Mouse (Mus musculus): ENCODE data around the gene Pepd. TPM values are rescaled to one million over a fixed set of nuclear protein-coding genes. Genes with fewer than 3 reads are reported as not detected.
A peak's percentile ranks its signal among the peaks of the same experiment; 100 is the strongest.

Pepd gene
- polyA plus RNA-seq, 1 experiment from 2014 or later, result 48.8 TPM

- peaks cover 4 to 14% of the 10 kb centered on the region in 2 experiments; a peak in 3 of 4 replicates for H3K4me1 ChIP-seq (ENCODE audit: control insufficient read depth in 2 of 2, insufficient read depth in 2 of 2, low read length in 2 of 2)
- no peaks in the 10 kb centered on the region for H3K27me3 ChIP-seq (ENCODE audit: control insufficient read depth, insufficient read depth, low read length)
- no peaks in the 10 kb centered on the region for H3K9me3 ChIP-seq (ENCODE audit: control insufficient read depth, low read length)
- WGBS, result 82% methylated on average over 3 of the region's 3 CpGs
- H3K4me2 ChIP-seq (ENCODE audit: low read length), result no peak overlapping the region
- H3K9ac ChIP-seq (ENCODE audit: low read length), result no peak overlapping the region
- H3K4me3 ChIP-seq (ENCODE audit: control insufficient read depth in 1 of 2, insufficient read depth in 1 of 2, low read depth in 1 of 2, low read length in 2 of 2), result no peak overlapping the region
- no peak for ATAC-seq (ENCODE audit: insufficient number of reproducible peaks, insufficient read depth, low FRiP score, low read depth)
- H3K36me3 ChIP-seq (ENCODE audit: control insufficient read depth, insufficient read depth, low read length), result no peaks in the 10 kb centered on the region; the same call in 1 of the 2 replicates
- no peak overlapping the region for H3K27ac ChIP-seq (replicated peaks in 1 of 2; ENCODE audit: control insufficient read depth in 1 of 2, insufficient read depth in 1 of 2, low read depth in 2 of 2, low read length in 2 of 2)
Measured at GRCm38 (mm10) chr7:34968749-34969433, 56.7 kb downstream of the Pepd start.

GRCm38 (mm10) chr7:34971826-34972225, 59.6 kb downstream of the Pepd start:
- H3K4me3 ChIP-seq (ENCODE audit: control insufficient read depth in 1 of 2, insufficient read depth in 1 of 2, low read depth in 1 of 2, low read length in 2 of 2), result no peak overlapping the region
- no peaks in the 10 kb centered on the region for H3K9me3 ChIP-seq (ENCODE audit: control insufficient read depth, low read length)
- no peaks in the 10 kb centered on the region; the same call in 1 of the 2 replicates for H3K36me3 ChIP-seq (ENCODE audit: control insufficient read depth, insufficient read depth, low read length)
- ATAC-seq (ENCODE audit: insufficient number of reproducible peaks, insufficient read depth, low FRiP score, low read depth), result no peak
- H3K27ac ChIP-seq (replicated peaks in 1 of 2; ENCODE audit: control insufficient read depth in 1 of 2, insufficient read depth in 1 of 2, low read depth in 2 of 2, low read length in 2 of 2), result 0 out of 4 replicates have a peak overlapping the region, but pooled peaks of 1 of the 2 experiments have one; percentile 3
- H3K9ac ChIP-seq (ENCODE audit: low read length), result no peak overlapping the region
- WGBS, result 84% methylated on average over 10 of the region's 10 CpGs
- peaks cover 4 to 14% of the 10 kb centered on the region in 2 experiments; a peak in 3 of 4 replicates for H3K4me1 ChIP-seq (ENCODE audit: control insufficient read depth in 2 of 2, insufficient read depth in 2 of 2, low read length in 2 of 2)
- H3K4me2 ChIP-seq (ENCODE audit: low read length), result no peak overlapping the region
- H3K27me3 ChIP-seq (ENCODE audit: control insufficient read depth, insufficient read depth, low read length), result no peaks in the 10 kb centered on the region

- peak; percentile 63 for ATAC-seq (ENCODE audit: insufficient number of reproducible peaks, insufficient read depth, low FRiP score, low read depth)
- Histone ChIP-seq H3K36me3 (ENCODE audit: control insufficient read depth, insufficient read depth, low read length) (no peaks in the 10 kb centered on the region; the same call in 1 of the 2 replicates), H3K27me3 (ENCODE audit: control insufficient read depth, insufficient read depth, low read length) (no peaks in the 10 kb centered on the region), H3K4me1 (ENCODE audit: control insufficient read depth in 2 of 2, insufficient read depth in 2 of 2, low read length in 2 of 2) (peaks cover 4 to 14% of the 10 kb centered on the region in 2 experiments; a peak in 3 of 4 replicates), H3K4me3 (ENCODE audit: control insufficient read depth in 1 of 2, insufficient read depth in 1 of 2, low read depth in 1 of 2, low read length in 2 of 2) (no peak overlapping the region), H3K9me3 (ENCODE audit: control insufficient read depth, low read length) (no peaks in the 10 kb centered on the region), H3K9ac (ENCODE audit: low read length) (no peak overlapping the region), H3K4me2 (ENCODE audit: low read length) (peak overlapping the region; percentile 2; the same call in 1 of the 2 replicates), H3K27ac (replicated peaks in 1 of 2; ENCODE audit: control insufficient read depth in 1 of 2, insufficient read depth in 1 of 2, low read depth in 2 of 2, low read length in 2 of 2) (peak overlapping the region; percentile 39 to 77)
- WGBS, result 27% methylated on average over 4 of the region's 4 CpGs
Measured at GRCm38 (mm10) chr7:34972990-34973440, 60.8 kb downstream of the Pepd start.

GRCm38 (mm10) chr7:34973877-34974276, 61.7 kb downstream of the Pepd start:
- Histone ChIP-seq H3K9me3 (ENCODE audit: control insufficient read depth, low read length) (no peaks in the 10 kb centered on the region), H3K4me3 (ENCODE audit: control insufficient read depth in 1 of 2, insufficient read depth in 1 of 2, low read depth in 1 of 2, low read length in 2 of 2) (no peak overlapping the region), H3K27me3 (ENCODE audit: control insufficient read depth, insufficient read depth, low read length) (no peaks in the 10 kb centered on the region), H3K9ac (ENCODE audit: low read length) (no peak overlapping the region), H3K4me1 (ENCODE audit: control insufficient read depth in 2 of 2, insufficient read depth in 2 of 2, low read length in 2 of 2) (peaks cover 8 to 14% of the 10 kb centered on the region in 2 experiments; a peak in 3 of 4 replicates), H3K36me3 (ENCODE audit: control insufficient read depth, insufficient read depth, low read length) (no peaks in the 10 kb centered on the region; the same call in 1 of the 2 replicates), H3K27ac (replicated peaks in 1 of 2; ENCODE audit: control insufficient read depth in 1 of 2, insufficient read depth in 1 of 2, low read depth in 2 of 2, low read length in 2 of 2) (peak overlapping the region in 1 of 2 experiments; percentile 77; a peak in 1 of 4 replicates), H3K4me2 (ENCODE audit: low read length) (no peak overlapping the region)
- ATAC-seq (ENCODE audit: insufficient number of reproducible peaks, insufficient read depth, low FRiP score, low read depth), result no peak
- WGBS, result 51% methylated on average over 3 of the region's 3 CpGs

GRCm38 (mm10) chr7:34975913-34976312, 63.7 kb downstream of the Pepd start:
- ATAC-seq (ENCODE audit: insufficient number of reproducible peaks, insufficient read depth, low FRiP score, low read depth), result no peak
- WGBS, result 91% methylated on average over 12 of the region's 12 CpGs
- Histone ChIP-seq H3K9me3 (ENCODE audit: control insufficient read depth, low read length) (no peaks in the 10 kb centered on the region), H3K27ac (replicated peaks in 1 of 2; ENCODE audit: control insufficient read depth in 1 of 2, insufficient read depth in 1 of 2, low read depth in 2 of 2, low read length in 2 of 2) (no peak overlapping the region), H3K27me3 (ENCODE audit: control insufficient read depth, insufficient read depth, low read length) (no peaks in the 10 kb centered on the region), H3K4me3 (ENCODE audit: control insufficient read depth in 1 of 2, insufficient read depth in 1 of 2, low read depth in 1 of 2, low read length in 2 of 2) (no peak overlapping the region), H3K9ac (ENCODE audit: low read length) (no peak overlapping the region), H3K36me3 (ENCODE audit: control insufficient read depth, insufficient read depth, low read length) (no peaks in the 10 kb centered on the region; the same call in 1 of the 2 replicates), H3K4me1 (ENCODE audit: control insufficient read depth in 2 of 2, insufficient read depth in 2 of 2, low read length in 2 of 2) (peaks cover 8 to 14% of the 10 kb centered on the region in 2 experiments; a peak in 3 of 4 replicates), H3K4me2 (ENCODE audit: low read length) (no peak overlapping the region)

GRCm38 (mm10) chr7:34977403-34977802, 65.2 kb downstream of the Pepd start:
- WGBS, result 86% methylated on average over 4 of the region's 4 CpGs

GRCm38 (mm10) chr7:34981803-34982202, 69.6 kb downstream of the Pepd start:
- H3K4me3 ChIP-seq (ENCODE audit: control insufficient read depth in 1 of 2, insufficient read depth in 1 of 2, low read depth in 1 of 2, low read length in 2 of 2), result no peak overlapping the region
- WGBS, result 91% methylated on average over 10 of the region's 10 CpGs

More at GRCm38 (mm10) chr7:34977403-34977802, 65.2 kb downstream of the Pepd start:
- H3K4me2 ChIP-seq (ENCODE audit: low read length), result no peak overlapping the region
- no peak overlapping the region for H3K9ac ChIP-seq (ENCODE audit: low read length)
- no peaks in the 10 kb centered on the region for H3K9me3 ChIP-seq (ENCODE audit: control insufficient read depth, low read length)
- no peaks in the 10 kb centered on the region for H3K36me3 ChIP-seq (ENCODE audit: control insufficient read depth, insufficient read depth, low read length)
- H3K27ac ChIP-seq (replicated peaks in 1 of 2; ENCODE audit: control insufficient read depth in 1 of 2, insufficient read depth in 1 of 2, low read depth in 2 of 2, low read length in 2 of 2), result no peak overlapping the region
- peaks cover 8 to 14% of the 10 kb centered on the region in 2 experiments; a peak in 3 of 4 replicates for H3K4me1 ChIP-seq (ENCODE audit: control insufficient read depth in 2 of 2, insufficient read depth in 2 of 2, low read length in 2 of 2)
- H3K4me3 ChIP-seq (ENCODE audit: control insufficient read depth in 1 of 2, insufficient read depth in 1 of 2, low read depth in 1 of 2, low read length in 2 of 2), result no peak overlapping the region
- H3K27me3 ChIP-seq (ENCODE audit: control insufficient read depth, insufficient read depth, low read length), result no peaks in the 10 kb centered on the region
- no peak for ATAC-seq (ENCODE audit: insufficient number of reproducible peaks, insufficient read depth, low FRiP score, low read depth)

More at GRCm38 (mm10) chr7:34981803-34982202, 69.6 kb downstream of the Pepd start:
- H3K4me2 ChIP-seq (ENCODE audit: low read length), result no peak overlapping the region
- H3K9ac ChIP-seq (ENCODE audit: low read length), result no peak overlapping the region
- no peak overlapping the region for H3K27ac ChIP-seq (replicated peaks in 1 of 2; ENCODE audit: control insufficient read depth in 1 of 2, insufficient read depth in 1 of 2, low read depth in 2 of 2, low read length in 2 of 2)
- H3K27me3 ChIP-seq (ENCODE audit: control insufficient read depth, insufficient read depth, low read length), result no peaks in the 10 kb centered on the region
- H3K9me3 ChIP-seq (ENCODE audit: control insufficient read depth, low read length), result no peaks in the 10 kb centered on the region
- H3K4me1 ChIP-seq (ENCODE audit: control insufficient read depth in 2 of 2, insufficient read depth in 2 of 2, low read length in 2 of 2), result peaks cover 17 to 21% of the 10 kb centered on the region in 2 experiments
- no peaks in the 10 kb centered on the region for H3K36me3 ChIP-seq (ENCODE audit: control insufficient read depth, insufficient read depth, low read length)
- no peak for ATAC-seq (ENCODE audit: insufficient number of reproducible peaks, insufficient read depth, low FRiP score, low read depth)
